Mouse (Mus musculus) bone marrow, adult 2 months (tissue): Measurements from ENCODE around the gene Rbm15b. TPM values are rescaled to one million over a fixed set of nuclear protein-coding genes. Genes with fewer than 3 reads are reported as not detected.

Experiments used
- H3K27ac ChIP-seq: fragments of 200-500 bp; 2 replicates; pipeline ENCODE4 v1.5.1; 2012; ENCODE audit warnings: low read depth, mild to moderate bottlenecking, control low read depth, inconsistent platforms, low read length; ENCODE audit not compliant: control insufficient read depth, poor library complexity, insufficient read depth
- H3K4me1 ChIP-seq: fragments of 200-500 bp; 2 replicates; pipeline ENCODE4 v1.6.1; 2011; ENCODE audit warnings: low read length; ENCODE audit not compliant: control insufficient read depth, insufficient read depth
- H3K4me3 ChIP-seq: fragments of 200-500 bp; replicated peaks from 2 replicates; pipeline ENCODE3; 2011; ENCODE audit warnings: mild to moderate bottlenecking, low read depth, low read length, control low read depth; ENCODE audit not compliant: control insufficient read depth
- CTCF ChIP-seq: fragments of 200-500 bp; IDR thresholded peaks from 2 replicates; pipeline ENCODE4 v1.5.1; 2011; ENCODE audit warnings: low read length, control low read depth; ENCODE audit not compliant: control insufficient read depth, insufficient read depth
- POLR2A ChIP-seq: fragments of 200-500 bp; IDR thresholded peaks from 2 replicates; pipeline ENCODE4 v1.6.1; 2011; ENCODE audit warnings: low read depth, mild to moderate bottlenecking, control low read depth, low read length, borderline replicate concordance; ENCODE audit not compliant: control insufficient read depth
- WGBS: fragments of 180-500 bp; shearing (Covaris S2); methylation state at CpG from one replicate; pipeline ENCODE4 v1.1.7; 2018; 5-methylcytosine and 5-hydroxymethylcytosine counted together
- polyA plus RNA-seq: library from polyadenylated mRNA; stranded (reverse); fragments of >200 nt; gene quantifications from 2 replicates; pipeline ENCODE4 v1.2.4, GENCODE M21; 2011; ENCODE audit warnings: low replicate concordance; ENCODE audit not compliant: missing spikeins, insufficient read depth, insufficient read length

Gene Rbm15b
- polyA plus RNA-seq, 1 experiment, result 11.5 TPM

DNA sequence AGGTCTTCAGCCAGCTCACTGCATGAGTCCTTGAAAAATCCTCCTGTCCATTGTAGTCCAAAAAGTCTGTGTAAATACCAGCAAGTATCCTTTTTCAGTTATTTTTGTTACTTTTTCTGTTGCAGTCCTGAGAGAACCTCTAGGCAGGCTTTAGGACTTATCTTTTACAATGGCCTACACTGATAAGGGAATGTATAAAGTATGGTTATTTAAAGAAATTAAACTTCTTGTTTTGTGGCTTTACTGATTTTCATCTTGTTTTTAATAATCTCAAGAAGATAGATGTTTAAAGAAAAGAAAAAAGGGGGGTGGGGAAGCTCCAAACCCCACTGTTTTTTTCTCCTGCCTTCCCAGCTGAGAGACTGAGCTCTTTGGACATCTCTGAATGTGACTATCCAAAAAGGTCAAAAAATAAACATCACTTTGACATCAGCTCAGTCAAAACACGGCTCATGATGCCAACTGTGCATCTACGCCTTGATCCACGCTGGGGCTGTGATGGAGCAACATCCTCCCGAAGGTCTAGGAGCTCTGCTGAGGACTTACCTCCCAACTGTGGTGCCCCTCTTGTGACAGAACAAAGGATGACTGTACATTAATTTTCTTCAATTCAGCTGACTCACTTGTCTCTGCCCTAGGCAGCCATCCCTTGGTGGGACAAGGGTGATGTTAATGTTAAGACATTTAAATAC lies 16.0 kb upstream of the Rbm15b start:
- TF ChIP-seq CTCF (no peak), POLR2A (no peak)
- Histone ChIP-seq H3K4me3 (no peak overlapping the region), H3K27ac (no peak overlapping the region), H3K4me1 (no peaks in the 10 kb centered on the region; the same call in none of the 2 replicates)
- WGBS, result 44% methylated on average over 4 of the region's 4 CpGs

DNA sequence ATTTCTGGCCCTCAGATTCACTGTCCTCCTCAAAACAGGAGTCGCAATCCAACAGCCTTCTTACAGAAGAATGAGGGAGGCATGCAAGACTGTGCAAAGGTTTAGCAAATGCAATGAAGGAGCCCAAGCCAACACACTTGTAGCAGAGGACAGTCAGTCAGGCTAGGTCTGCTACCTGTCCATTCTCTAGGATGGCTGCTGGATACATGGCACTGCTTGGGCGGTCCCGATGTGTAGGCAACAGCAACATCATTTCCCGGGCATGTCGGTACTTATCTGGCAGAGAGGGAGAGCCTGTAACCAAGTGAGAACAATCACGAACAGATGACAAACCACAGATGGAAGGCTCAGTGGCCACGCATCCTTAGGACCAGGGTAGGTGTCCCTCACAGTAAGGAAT lies 14.4 kb upstream of the Rbm15b start:
- Histone ChIP-seq H3K27ac (no peak overlapping the region), H3K4me3 (no peak overlapping the region), H3K4me1 (no peaks in the 10 kb centered on the region; the same call in 1 of the 2 replicates)
- 84% methylated on average over 7 of the region's 7 CpGs for WGBS
- TF ChIP-seq CTCF (no peak), POLR2A (no peak)

DNA sequence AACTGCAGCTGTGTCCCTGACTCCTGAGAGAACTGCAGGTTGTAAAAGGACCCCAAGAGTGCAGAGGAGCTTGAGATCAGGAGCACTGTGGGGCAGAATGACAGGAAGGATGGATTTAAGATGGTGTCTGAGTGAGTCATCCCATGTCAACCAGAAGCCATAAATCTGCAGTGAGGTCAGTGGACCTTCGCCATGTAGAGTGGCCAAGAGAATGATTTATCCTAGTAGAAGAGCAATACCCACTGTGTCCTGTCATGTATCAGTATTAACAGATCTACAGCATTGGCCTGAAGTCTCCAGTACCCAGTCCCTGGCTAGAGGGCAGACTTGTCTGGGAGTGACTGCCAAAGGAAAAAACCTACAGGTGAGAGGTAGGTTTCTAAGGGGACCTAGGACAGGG lies 11.7 kb upstream of the Rbm15b start:
- Histone ChIP-seq H3K4me1 (no peaks in the 10 kb centered on the region; the same call in 1 of the 2 replicates), H3K27ac (no peak overlapping the region), H3K4me3 (no peak overlapping the region)
- no peak for TF ChIP-seq CTCF
- TF ChIP-seq POLR2A, result no peak
- WGBS, result 69% methylated on average over 1 of the region's 1 CpGs

DNA sequence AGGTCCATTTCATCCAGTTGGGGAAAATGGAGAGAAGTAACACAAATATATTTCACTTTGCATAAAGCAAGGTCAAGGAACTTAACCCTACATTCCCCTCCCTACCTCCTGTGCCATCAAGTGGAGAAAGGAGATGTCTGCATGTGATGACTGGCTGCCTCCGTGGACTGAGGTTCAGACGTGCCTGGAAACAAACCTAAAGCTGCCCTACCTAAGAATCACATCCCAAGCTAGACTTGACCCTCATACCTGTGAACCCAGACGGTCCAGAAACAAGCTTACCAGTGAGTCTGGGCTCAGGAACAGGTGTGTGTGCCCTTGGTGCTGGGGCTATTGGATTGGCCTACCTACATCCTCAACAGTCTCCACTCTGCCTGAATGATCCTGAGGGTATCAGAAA lies 6.1 kb upstream of the Rbm15b start:
- H3K27ac ChIP-seq, result no peak overlapping the region
- TF ChIP-seq POLR2A, result no peak
- WGBS, result 72% methylated on average over 3 of the region's 3 CpGs

DNA sequence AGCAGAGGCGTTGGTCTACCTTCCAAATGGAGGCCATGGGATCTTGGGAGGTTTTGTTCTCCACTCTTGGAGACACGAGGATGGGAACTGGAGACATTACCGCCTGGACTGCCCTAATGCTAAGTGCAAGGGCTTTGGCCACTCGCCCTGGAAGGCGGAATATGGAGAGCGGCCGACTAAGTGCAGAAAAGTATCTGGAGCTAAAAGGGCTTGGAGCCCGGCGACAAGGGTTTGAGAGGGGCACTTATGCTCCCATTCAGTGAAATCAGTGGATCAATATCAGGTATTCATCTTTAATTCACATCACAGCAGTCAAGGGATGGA lies 5.3 kb upstream of the Rbm15b start:
- Histone ChIP-seq H3K4me1 (0 out of 2 replicates have a peak, but pooled peaks cover 2% of the 10 kb centered on the region), H3K4me3 (peak overlapping the region; percentile 82), H3K27ac (peak overlapping the region; percentile 87)
- under 1% methylated on average over 9 of the region's 9 CpGs for WGBS
- no peak for TF ChIP-seq CTCF
- TF ChIP-seq POLR2A, result no peak

More for the DNA sequence above, 6.1 kb upstream of the Rbm15b start:
- Histone ChIP-seq H3K4me1 (0 out of 2 replicates have a peak, but pooled peaks cover 2% of the 10 kb centered on the region), H3K4me3 (no peak overlapping the region)

DNA sequence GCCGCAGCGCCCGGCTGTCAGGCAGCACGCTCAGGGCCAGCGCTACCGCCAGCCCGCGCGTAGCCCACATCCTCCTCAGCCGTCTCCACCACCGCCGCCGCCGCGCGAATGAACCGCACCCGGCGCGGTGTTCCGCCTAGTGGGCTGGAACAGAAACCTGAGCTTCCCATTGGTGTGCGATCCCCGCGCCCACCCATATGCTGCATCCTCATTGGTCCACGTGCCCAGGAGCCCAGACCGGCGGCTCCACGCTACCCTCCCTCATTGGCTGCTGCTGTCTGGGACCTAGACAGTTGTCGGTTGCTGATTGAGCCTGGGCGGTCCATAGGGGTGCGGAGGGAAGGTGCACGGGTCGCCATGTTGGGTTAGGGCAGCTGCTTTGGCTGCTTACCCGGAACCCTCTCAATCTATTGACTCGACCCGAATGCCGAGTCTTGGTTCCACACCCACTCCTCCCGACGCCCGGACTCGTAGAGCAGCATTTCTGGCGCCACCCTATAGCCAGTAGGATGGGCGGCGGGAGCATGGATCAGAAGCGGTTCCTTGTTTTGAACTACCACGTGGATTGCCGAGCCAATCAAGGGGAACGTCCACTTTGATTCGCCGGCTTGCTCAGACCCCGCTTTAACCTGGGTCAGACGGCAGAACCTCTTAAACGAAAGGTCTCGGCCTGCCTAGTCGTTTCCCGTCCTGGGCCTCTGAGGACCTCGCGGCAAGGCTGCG lies 4.8 kb upstream of the Rbm15b start, which contains the start of gene Manf:
Gene Manf (minus strand): TSS at position 151 of the 723 bp plus-strand sequence.
- peak within 1 kb of the TSS; percentile 88 for H3K27ac ChIP-seq
- H3K4me1 ChIP-seq, result 0 out of 2 replicates have a peak, but pooled peaks cover 2% of the 10 kb centered on the region
- H3K4me3 ChIP-seq, result peak within 1 kb of the TSS; percentile 82
- under 1% methylated on average over 59 of the region's 59 CpGs for WGBS
- TF ChIP-seq CTCF (no peak), POLR2A (peak; percentile 98)

DNA sequence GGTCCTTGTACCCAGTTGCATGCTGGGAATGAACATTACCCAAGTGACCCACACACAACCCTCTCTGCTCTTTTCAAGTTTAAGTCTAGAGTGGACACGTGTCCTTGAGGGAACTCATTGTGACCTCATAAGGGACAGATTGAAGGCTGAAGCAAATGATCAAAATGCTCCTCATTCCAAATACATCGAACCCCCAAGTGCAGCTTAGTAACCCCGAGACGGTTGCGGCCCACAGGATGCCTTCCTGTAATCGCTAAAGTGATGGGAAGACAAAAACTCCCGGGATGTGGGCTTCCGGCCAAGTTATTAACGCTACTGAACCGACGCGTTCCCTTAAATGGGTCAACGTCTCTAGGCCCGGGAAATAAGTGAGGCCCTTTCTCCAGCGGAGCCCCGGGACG lies 4.1 kb upstream of the Rbm15b start:
- Histone ChIP-seq H3K4me1 (0 out of 2 replicates have a peak, but pooled peaks cover 2% of the 10 kb centered on the region), H3K4me3 (peak overlapping the region; percentile 73), H3K27ac (peak overlapping the region; percentile 88)
- TF ChIP-seq POLR2A (no peak), CTCF (no peak)
- WGBS, result under 1% methylated on average over 17 of the region's 17 CpGs

DNA sequence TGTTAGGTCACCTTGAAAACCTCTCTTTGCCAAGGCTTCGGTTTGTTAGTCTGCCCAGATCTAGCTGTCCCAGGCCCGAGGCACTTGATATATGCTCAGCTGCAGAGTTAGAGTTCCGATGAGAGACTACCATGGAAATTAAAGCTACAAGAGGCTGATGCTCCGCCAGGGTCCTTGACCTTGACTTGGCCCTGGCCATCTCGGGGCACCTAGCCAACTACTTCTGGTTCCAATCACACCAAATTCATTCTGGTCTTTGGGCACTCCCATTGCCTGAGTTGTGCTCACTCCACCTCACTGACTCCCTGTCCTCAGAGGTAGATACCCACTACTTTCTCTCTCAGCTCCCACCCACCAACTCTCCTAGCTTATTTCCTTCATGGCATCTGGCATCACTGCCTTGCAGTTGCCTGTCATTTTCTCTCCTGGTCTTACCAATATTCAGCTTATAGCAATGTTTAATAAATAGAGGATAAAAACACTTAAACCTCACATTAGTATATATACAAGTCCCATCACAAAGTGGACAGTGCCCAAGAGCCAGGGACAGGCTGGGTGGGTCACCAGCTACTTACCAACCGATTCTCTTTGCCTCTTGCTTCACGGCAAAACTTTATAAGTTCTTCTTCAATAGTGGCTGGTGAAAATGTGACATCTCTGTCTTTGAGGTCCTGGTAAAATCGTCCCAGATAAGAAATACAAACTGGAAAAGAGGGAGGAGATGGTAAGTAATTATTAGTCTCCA lies 3.4 kb upstream of the Rbm15b start:
- H3K4me3 ChIP-seq, result peak overlapping the region; percentile 73
- 0 out of 2 replicates have a peak, but pooled peaks cover 2% of the 10 kb centered on the region for H3K4me1 ChIP-seq
- WGBS, result 69% methylated on average over 8 of the region's 8 CpGs
- H3K27ac ChIP-seq, result no peak overlapping the region
- no peak for TF ChIP-seq CTCF
- no peak for TF ChIP-seq POLR2A

DNA sequence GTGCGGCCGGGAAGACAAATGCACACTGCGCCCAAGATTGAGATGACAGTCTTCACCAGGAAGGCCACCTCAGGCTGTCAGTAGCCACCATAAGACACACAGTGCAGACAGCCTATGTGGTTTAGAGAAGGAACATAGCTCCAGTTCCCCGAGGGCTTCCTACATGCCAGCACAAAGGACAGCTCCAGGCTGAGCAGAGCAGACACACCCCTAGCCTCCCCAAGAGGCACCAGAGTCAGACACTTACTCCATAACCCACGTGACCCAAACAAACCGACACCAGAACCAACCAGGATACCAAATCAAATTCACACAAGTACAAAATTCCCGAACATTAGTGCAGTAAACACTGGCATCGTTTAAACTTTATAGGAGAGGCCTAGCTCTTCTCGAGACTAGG lies 2.1 kb upstream of the Rbm15b start:
- Histone ChIP-seq H3K4me3 (no peak overlapping the region), H3K27ac (no peak overlapping the region; the same call in 1 of the 2 replicates), H3K4me1 (peaks cover 2% of the 10 kb centered on the region; the same call in 1 of the 2 replicates)
- 82% methylated on average over 9 of the region's 9 CpGs for WGBS
- TF ChIP-seq POLR2A (no peak), CTCF (peak; percentile 7; the same call in 1 of the 2 replicates)
